Mouse (Mus musculus): ENCODE data around the gene Col18a1.

DNA sequence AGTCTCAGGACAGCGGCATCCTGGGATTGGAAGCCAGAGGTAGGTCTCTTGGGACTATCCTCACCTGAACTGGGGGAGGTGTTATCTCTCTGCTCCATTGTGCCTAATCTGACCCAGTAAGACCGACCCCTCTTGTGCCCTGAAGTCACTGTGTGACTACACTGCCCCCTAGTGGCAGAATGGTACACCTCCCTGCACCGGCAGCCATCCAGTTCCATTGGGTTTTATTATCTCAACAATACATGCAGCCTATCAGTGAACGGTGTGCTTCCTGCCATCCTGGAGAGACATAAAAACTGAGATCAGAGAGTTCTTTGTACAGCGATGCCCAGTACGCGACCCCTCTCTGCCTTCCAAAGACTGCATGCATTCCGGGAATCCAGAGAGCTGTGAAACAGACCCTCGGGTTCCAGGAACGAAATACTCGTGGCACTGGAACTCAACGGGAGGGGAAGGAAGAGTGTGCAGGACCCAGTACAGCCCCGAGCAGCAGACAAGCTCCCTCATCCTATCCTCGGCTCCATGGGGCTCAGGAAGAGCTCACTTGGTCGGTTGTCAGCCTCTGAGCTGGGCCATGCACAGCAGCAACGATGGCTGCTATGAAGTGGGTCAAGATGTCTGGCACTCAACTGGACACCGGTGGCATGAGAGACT lies 144.8 kb downstream of the Col18a1 start:
- peak; percentile 98 for TF ChIP-seq CTCF (IDR thresholded peaks at IDR 0.05; ENCODE audit: low read depth)
- TF ChIP-seq EP300 (IDR thresholded peaks at IDR 0.05; ENCODE audit: low read depth) = no peak

Data from liver, postnatal 0 days (tissue).